Mouse (Mus musculus): Measurements from ENCODE around the gene Brinp3. TPM values are rescaled to one million over a fixed set of nuclear protein-coding genes. Genes with fewer than 3 reads are reported as not detected.

Gene Brinp3
- polyA plus RNA-seq, 1 experiment from 2014 or later, result 39.2 TPM

DNA sequence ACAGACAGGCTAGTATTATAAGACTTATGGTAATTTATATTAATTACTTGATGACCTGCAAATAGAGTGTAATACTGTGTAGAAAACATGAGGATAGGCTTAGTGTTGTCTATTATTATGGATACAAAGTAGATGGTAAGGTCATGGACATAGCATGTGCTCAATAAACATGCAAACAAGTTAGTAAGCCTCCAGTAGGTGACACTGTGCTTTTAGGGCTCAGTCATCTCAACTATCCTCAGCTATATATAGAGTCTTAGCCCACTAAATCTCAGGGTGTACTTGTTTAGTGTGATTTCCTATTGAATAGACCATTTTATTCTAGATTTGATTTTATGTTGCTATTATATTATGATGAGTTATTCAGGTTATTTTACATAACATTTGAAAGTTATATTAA lies 34.0 kb downstream of the Brinp3 start:
- Histone ChIP-seq H3K27ac (ENCODE audit: low read length) (no peak overlapping the region), H3K27me3 (ENCODE audit: control insufficient read depth, insufficient read depth, low read depth, low read length) (no peaks in the 10 kb centered on the region), H3K4me1 (ENCODE audit: control insufficient read depth, insufficient read depth, low read length) (no peaks in the 10 kb centered on the region), H3K9ac (ENCODE audit: low read depth, low read length) (no peak overlapping the region), H3K9me3 (replicated peaks; ENCODE audit: control insufficient read depth, low read length, poor library complexity, severe bottlenecking) (no peaks in the 10 kb centered on the region), H3K36me3 (ENCODE audit: control insufficient read depth, insufficient read depth, low read length) (no peaks in the 10 kb centered on the region), H3K4me3 (ENCODE audit: low read depth, low read length) (no peak overlapping the region), H3K4me2 (ENCODE audit: low read length) (no peak overlapping the region)
- no peak for ATAC-seq

DNA sequence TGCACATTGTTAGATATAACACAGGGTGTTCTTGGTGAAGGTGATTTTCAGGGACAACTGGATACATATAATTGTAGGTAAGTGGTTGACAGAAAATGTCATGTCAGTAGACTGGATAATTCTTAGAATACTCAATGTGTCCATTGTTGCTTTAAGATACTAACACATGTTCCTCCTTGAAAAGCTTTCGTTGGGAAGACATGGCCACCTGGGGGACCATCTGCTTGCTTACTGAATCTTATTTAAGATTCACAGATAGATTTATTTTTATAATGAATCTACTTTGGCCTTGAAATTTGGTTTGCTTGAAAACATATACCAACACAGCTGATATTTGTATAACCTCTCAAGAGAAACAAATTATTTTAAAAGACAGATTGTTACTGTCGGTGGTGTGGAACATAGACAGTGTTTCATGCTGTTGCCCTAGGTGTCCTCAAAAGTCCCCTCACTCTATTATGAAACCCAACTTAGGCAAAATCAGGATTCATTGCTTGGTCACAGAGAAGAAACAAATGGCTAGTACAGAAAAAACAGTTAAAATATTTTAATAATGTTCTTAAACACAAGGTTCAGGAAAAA lies 52.4 kb downstream of the Brinp3 start:
- Histone ChIP-seq H3K4me1 (ENCODE audit: control insufficient read depth, insufficient read depth, low read length) (no peaks in the 10 kb centered on the region), H3K27me3 (ENCODE audit: control insufficient read depth, insufficient read depth, low read depth, low read length) (no peaks in the 10 kb centered on the region), H3K4me3 (ENCODE audit: low read depth, low read length) (no peak overlapping the region), H3K9me3 (replicated peaks; ENCODE audit: control insufficient read depth, low read length, poor library complexity, severe bottlenecking) (no peaks in the 10 kb centered on the region), H3K36me3 (ENCODE audit: control insufficient read depth, insufficient read depth, low read length) (no peaks in the 10 kb centered on the region), H3K4me2 (ENCODE audit: low read length) (no peak overlapping the region), H3K9ac (ENCODE audit: low read depth, low read length) (no peak overlapping the region), H3K27ac (ENCODE audit: low read length) (no peak overlapping the region)
- no peak for ATAC-seq
- 72% methylated on average over 2 of the region's 2 CpGs for WGBS

DNA sequence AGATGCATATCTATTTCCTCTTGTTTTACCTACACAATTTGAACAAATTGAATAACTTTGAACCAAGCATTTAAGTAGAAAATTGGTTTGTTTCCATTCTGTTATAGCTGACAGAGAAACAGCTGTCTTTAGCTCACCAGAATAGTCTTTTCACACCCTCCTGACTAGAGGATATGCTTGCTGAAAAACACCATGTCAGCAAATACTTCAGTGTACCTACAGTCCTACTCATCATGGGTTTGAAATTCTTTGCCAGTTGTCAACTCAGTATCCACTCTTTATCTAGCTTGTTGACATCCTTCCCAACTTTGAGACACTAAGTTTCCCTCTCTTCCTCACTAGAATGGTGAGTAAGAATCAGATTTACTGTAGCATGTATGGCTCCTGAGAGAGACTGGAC lies 62.4 kb downstream of the Brinp3 start:
- ATAC-seq, result no peak
- H3K9me3 ChIP-seq (replicated peaks; ENCODE audit: control insufficient read depth, low read length, poor library complexity, severe bottlenecking), result no peaks in the 10 kb centered on the region; the same call in 1 of the 2 replicates
- no peaks in the 10 kb centered on the region for H3K27me3 ChIP-seq (ENCODE audit: control insufficient read depth, insufficient read depth, low read depth, low read length)

DNA sequence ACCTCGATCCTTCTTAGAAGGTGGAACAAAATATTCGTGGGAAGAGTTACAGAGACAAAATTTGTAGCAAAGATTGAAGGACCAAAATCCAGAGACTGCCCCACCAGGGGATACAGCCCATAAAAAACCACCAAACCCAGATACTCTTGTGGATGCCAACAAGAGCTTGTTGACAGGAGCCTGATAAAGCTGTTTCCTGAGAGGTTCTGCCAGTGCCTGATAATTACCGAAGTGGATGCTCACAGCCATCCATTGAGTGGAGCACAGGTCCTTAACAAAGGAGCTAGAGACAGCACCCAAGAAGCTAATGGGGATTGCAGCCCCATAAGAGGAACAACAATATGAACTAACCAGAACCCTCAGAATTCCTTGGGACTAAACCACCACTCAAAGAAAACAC lies 67.6 kb downstream of the Brinp3 start:
- 87% methylated on average over 3 of the region's 3 CpGs for WGBS

More for the DNA sequence above, 62.4 kb downstream of the Brinp3 start:
- Histone ChIP-seq H3K4me3 (ENCODE audit: low read depth, low read length) (no peak overlapping the region), H3K9ac (ENCODE audit: low read depth, low read length) (no peak overlapping the region), H3K36me3 (ENCODE audit: control insufficient read depth, insufficient read depth, low read length) (no peaks in the 10 kb centered on the region), H3K4me1 (ENCODE audit: control insufficient read depth, insufficient read depth, low read length) (no peaks in the 10 kb centered on the region), H3K27ac (ENCODE audit: low read length) (no peak overlapping the region), H3K4me2 (ENCODE audit: low read length) (no peak overlapping the region)

DNA sequence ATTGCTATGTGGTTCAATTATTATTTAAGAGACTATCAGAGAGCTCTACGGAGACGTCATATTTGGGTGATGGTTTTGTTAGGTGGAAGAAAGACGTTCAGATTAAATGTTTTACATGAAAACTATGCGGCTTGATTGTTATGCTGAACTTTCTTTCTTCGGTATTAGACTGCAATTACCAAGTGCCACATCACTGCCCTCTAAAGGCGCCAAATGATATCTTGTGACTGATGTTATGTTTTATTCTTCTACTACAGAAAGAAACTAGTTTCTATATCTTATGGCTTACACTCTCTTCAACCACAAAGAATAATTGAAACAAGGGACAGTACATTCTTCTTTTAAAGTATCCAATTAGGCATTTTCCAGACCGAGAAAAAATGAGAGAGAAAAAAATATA lies 89.6 kb downstream of the Brinp3 start:
- Histone ChIP-seq H3K9ac (ENCODE audit: low read depth, low read length) (no peak overlapping the region), H3K9me3 (replicated peaks; ENCODE audit: control insufficient read depth, low read length, poor library complexity, severe bottlenecking) (no peaks in the 10 kb centered on the region), H3K4me2 (ENCODE audit: low read length) (no peak overlapping the region), H3K4me1 (ENCODE audit: control insufficient read depth, insufficient read depth, low read length) (no peaks in the 10 kb centered on the region), H3K27ac (ENCODE audit: low read length) (no peak overlapping the region), H3K27me3 (ENCODE audit: control insufficient read depth, insufficient read depth, low read depth, low read length) (no peaks in the 10 kb centered on the region), H3K36me3 (ENCODE audit: control insufficient read depth, insufficient read depth, low read length) (no peaks in the 10 kb centered on the region), H3K4me3 (ENCODE audit: low read depth, low read length) (no peak overlapping the region)
- WGBS, result 67% methylated on average over 7 of the region's 7 CpGs
- ATAC-seq, result no peak

More for the DNA sequence above, 67.6 kb downstream of the Brinp3 start:
- Histone ChIP-seq H3K9me3 (replicated peaks; ENCODE audit: control insufficient read depth, low read length, poor library complexity, severe bottlenecking) (no peaks in the 10 kb centered on the region; the same call in 1 of the 2 replicates), H3K36me3 (ENCODE audit: control insufficient read depth, insufficient read depth, low read length) (no peaks in the 10 kb centered on the region), H3K4me3 (ENCODE audit: low read depth, low read length) (no peak overlapping the region), H3K4me2 (ENCODE audit: low read length) (no peak overlapping the region), H3K27me3 (ENCODE audit: control insufficient read depth, insufficient read depth, low read depth, low read length) (no peaks in the 10 kb centered on the region), H3K9ac (ENCODE audit: low read depth, low read length) (no peak overlapping the region), H3K27ac (ENCODE audit: low read length) (no peak overlapping the region), H3K4me1 (ENCODE audit: control insufficient read depth, insufficient read depth, low read length) (no peaks in the 10 kb centered on the region)
- no peak for ATAC-seq

DNA sequence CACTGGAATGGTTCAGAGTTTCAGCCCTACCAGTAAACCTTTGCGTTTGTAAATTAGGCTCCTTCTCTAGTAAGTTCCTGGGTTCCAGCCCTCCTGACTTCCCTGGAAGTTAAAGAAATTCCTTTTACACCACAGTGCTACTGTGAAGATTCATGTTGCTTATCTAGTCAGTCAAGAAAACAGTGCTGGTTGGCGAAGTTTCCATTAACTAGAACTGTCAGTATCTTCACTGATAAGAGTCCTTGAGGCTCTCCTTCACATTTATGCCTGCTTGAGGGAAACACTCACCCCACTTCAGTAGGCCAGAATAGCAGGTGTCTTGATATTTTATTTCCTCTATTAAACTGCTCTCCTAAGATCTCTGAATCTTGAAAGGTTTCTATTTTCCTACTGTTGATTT lies 138.3 kb downstream of the Brinp3 start:
- ATAC-seq, result no peak
- Histone ChIP-seq H3K9me3 (replicated peaks; ENCODE audit: control insufficient read depth, low read length, poor library complexity, severe bottlenecking) (no peaks in the 10 kb centered on the region), H3K4me3 (ENCODE audit: low read depth, low read length) (no peak overlapping the region), H3K4me2 (ENCODE audit: low read length) (no peak overlapping the region), H3K27ac (ENCODE audit: low read length) (no peak overlapping the region), H3K9ac (ENCODE audit: low read depth, low read length) (no peak overlapping the region), H3K36me3 (ENCODE audit: control insufficient read depth, insufficient read depth, low read length) (no peaks in the 10 kb centered on the region), H3K4me1 (ENCODE audit: control insufficient read depth, insufficient read depth, low read length) (no peaks in the 10 kb centered on the region), H3K27me3 (ENCODE audit: control insufficient read depth, insufficient read depth, low read depth, low read length) (no peaks in the 10 kb centered on the region)
- 84% methylated on average over 2 of the region's 2 CpGs for WGBS

DNA sequence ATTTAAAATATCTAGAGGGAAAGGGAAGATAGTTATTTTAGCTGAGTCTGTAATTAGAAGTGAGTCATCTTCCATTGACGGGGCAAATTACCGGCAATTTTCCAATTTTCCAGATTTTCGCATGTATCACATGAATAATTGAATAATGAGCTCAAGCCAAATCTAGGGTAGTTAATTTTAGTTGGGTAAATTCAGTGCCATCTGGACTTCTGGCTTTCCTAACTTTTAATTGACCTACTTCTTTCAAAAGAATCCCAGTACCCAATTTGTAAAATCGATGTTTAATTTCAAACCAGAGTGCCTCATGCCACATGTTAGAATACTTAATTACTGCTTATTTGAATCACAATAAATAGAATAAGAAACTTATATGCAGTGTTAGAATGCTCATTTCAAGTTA lies 162.7 kb downstream of the Brinp3 start:
- no peaks in the 10 kb centered on the region for H3K9me3 ChIP-seq (replicated peaks; ENCODE audit: control insufficient read depth, low read length, poor library complexity, severe bottlenecking)
- no peaks in the 10 kb centered on the region for H3K27me3 ChIP-seq (ENCODE audit: control insufficient read depth, insufficient read depth, low read depth, low read length)
- WGBS, result 64% methylated on average over 4 of the region's 4 CpGs
- no peaks in the 10 kb centered on the region for H3K4me1 ChIP-seq (ENCODE audit: control insufficient read depth, insufficient read depth, low read length)
- H3K4me2 ChIP-seq (ENCODE audit: low read length), result no peak overlapping the region
- no peaks in the 10 kb centered on the region for H3K36me3 ChIP-seq (ENCODE audit: control insufficient read depth, insufficient read depth, low read length)
- no peak for ATAC-seq
- no peak overlapping the region for H3K27ac ChIP-seq (ENCODE audit: low read length)
- H3K4me3 ChIP-seq (ENCODE audit: low read depth, low read length), result no peak overlapping the region
- H3K9ac ChIP-seq (ENCODE audit: low read depth, low read length), result no peak overlapping the region

DNA sequence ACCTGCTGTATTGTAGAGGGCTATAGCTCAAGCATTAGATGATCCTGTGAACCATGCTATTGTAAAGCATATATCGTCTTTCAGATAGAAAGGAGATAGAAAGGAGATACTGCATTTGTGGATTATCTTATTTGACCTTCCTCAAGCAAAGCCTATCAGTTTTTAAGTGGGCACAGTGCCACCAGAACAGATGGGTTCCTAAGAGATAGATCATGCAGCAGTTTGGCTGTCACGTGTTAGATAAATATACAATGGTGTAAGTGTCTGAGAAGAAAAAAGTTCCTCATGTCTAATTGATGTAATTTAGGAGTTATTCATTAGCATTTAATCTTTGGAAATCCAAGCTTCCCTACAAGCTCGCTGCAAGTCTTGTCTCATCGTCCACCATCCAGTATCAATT lies 206.2 kb downstream of the Brinp3 start:
- H3K36me3 ChIP-seq (ENCODE audit: control insufficient read depth, insufficient read depth, low read length), result no peaks in the 10 kb centered on the region
- no peak overlapping the region for H3K4me2 ChIP-seq (ENCODE audit: low read length)
- ATAC-seq, result no peak
- no peaks in the 10 kb centered on the region for H3K9me3 ChIP-seq (replicated peaks; ENCODE audit: control insufficient read depth, low read length, poor library complexity, severe bottlenecking)
- no peaks in the 10 kb centered on the region for H3K4me1 ChIP-seq (ENCODE audit: control insufficient read depth, insufficient read depth, low read length)
- 87% methylated on average over 4 of the region's 4 CpGs for WGBS
- no peak overlapping the region for H3K9ac ChIP-seq (ENCODE audit: low read depth, low read length)
- H3K27ac ChIP-seq (ENCODE audit: low read length), result no peak overlapping the region
- no peak overlapping the region for H3K4me3 ChIP-seq (ENCODE audit: low read depth, low read length)
- no peaks in the 10 kb centered on the region for H3K27me3 ChIP-seq (ENCODE audit: control insufficient read depth, insufficient read depth, low read depth, low read length)

DNA sequence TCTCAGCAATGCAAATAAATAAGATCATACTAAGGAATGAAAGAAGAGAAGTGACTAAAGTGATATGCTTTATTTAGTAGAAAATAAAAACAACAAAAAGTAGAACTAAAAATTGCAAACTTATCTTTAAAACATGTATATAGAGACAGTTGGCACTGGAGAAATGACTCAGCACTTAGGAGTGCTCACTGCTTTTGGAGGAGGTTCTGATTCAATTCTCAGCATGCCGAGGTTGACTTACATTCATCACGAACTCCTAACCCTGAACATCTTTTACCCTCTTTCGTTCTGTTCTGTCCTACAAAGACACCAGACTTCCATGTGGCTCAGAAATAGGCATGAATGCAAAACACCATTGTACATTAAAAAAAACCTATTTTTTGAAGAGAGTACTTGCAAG lies 225.0 kb downstream of the Brinp3 start:
- Histone ChIP-seq H3K27ac (ENCODE audit: low read length) (no peak overlapping the region), H3K9me3 (replicated peaks; ENCODE audit: control insufficient read depth, low read length, poor library complexity, severe bottlenecking) (no peaks in the 10 kb centered on the region), H3K9ac (ENCODE audit: low read depth, low read length) (no peak overlapping the region), H3K27me3 (ENCODE audit: control insufficient read depth, insufficient read depth, low read depth, low read length) (no peaks in the 10 kb centered on the region), H3K36me3 (ENCODE audit: control insufficient read depth, insufficient read depth, low read length) (no peaks in the 10 kb centered on the region), H3K4me3 (ENCODE audit: low read depth, low read length) (no peak overlapping the region), H3K4me1 (ENCODE audit: control insufficient read depth, insufficient read depth, low read length) (no peaks in the 10 kb centered on the region), H3K4me2 (ENCODE audit: low read length) (no peak overlapping the region)
- ATAC-seq, result no peak
- 83% methylated on average over 3 of the region's 3 CpGs for WGBS
